Mouse (Mus musculus) CD4-positive naive resting alpha-beta T cell, adult 76 days (primary cell): ENCODE results near the gene Ugt8a. TPM values are rescaled to one million over a fixed set of nuclear protein-coding genes. Genes with fewer than 3 reads are reported as not detected.

Experiments used
- total RNA-seq: library from RNA; stranded (reverse); gene quantifications from one replicate; pipeline ENCODE4 v1.2.4, GENCODE M21; 2023

The Ugt8a gene
- not detected for total RNA-seq

GRCm38 (mm10) chr3:125938092-125938755, at the start of gene Ugt8a:
TSS of gene Ugt8a (minus strand) at chr3:125938619.

